Mouse (Mus musculus): ENCODE results near the gene Camsap1. TPM values are rescaled to one million over a fixed set of nuclear protein-coding genes. Genes with fewer than 3 reads are reported as not detected.
A peak's percentile ranks its signal among the peaks of the same experiment; 100 is the strongest.

Camsap1 gene
- polyA plus RNA-seq, 1 experiment = 2.4 TPM

DNA sequence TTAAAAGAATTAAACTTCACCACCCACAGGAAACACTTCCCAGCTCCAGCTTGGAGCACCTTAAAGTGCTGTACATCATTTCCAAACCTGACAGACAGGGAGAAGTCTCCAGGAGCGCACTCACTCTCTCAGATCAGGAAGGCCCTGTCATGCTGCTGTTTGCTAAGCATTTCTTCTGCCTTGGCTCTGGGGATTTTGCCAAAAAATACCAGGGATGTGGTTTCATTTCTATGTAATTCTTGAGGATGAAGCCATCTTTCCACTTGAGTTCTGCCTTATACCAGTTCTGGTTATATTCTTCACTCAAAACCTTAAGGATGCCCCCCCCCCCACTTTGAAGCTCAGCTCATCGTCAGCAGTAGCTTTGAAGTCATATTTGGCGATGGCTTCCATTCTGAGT, 11.7 kb upstream of the Camsap1 start:
- no peaks in the 10 kb centered on the region for H3K4me1 ChIP-seq (ENCODE audit: control insufficient read depth, insufficient read depth, insufficient read length, low read length)
- H3K4me3 ChIP-seq (ENCODE audit: insufficient read depth, low read depth, low read length) = no peak overlapping the region
- H3K27ac ChIP-seq (replicated peaks; ENCODE audit: low read depth, low read length) = no peak overlapping the region

DNA sequence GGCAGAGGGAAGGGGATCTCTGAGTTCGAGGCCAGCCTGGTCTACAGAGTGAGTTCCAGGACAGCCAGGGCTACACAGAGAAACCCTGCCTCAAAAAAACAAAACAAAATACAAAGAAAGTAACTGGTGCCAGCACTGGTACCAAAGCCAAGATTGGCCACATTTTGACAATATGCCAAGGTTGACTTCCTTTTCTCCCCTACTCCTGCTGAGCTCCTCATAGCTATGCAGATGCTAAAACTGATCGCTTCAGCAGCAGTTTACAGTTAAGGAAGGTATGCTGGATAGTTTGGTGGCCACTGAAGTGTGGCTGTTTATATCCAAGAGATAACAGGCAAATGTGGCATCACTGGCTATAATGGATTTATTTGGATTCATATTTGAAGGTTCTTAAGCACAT, 9.2 kb upstream of the Camsap1 start:
- no peak overlapping the region for H3K27ac ChIP-seq (replicated peaks; ENCODE audit: low read depth, low read length)
- H3K4me1 ChIP-seq (ENCODE audit: control insufficient read depth, insufficient read depth, insufficient read length, low read length) = no peaks in the 10 kb centered on the region
- no peak overlapping the region for H3K4me3 ChIP-seq (ENCODE audit: insufficient read depth, low read depth, low read length)

DNA sequence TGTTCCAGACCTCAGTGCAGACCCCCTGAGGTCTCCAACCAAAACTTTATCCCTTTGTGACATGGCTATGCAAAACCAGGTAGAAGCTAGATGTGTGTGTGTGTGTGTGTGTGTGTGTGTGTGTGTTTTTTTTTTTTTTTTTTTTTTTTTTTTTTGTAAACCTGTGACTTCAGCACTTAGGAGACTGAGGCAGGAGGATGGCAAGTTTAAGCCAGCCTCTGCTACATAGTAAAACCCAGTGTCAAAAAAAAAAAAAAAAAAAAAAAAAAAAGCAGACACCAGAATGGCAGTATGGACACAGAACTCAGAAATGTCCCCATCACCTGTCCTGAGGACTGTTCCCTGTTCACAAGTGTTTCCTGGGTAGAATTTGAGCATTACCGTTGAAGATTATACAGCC, 6.6 kb upstream of the Camsap1 start:
- Histone ChIP-seq H3K27ac (replicated peaks; ENCODE audit: low read depth, low read length) (no peak overlapping the region), H3K4me3 (ENCODE audit: insufficient read depth, low read depth, low read length) (no peak overlapping the region), H3K4me1 (ENCODE audit: control insufficient read depth, insufficient read depth, insufficient read length, low read length) (no peaks in the 10 kb centered on the region)

DNA sequence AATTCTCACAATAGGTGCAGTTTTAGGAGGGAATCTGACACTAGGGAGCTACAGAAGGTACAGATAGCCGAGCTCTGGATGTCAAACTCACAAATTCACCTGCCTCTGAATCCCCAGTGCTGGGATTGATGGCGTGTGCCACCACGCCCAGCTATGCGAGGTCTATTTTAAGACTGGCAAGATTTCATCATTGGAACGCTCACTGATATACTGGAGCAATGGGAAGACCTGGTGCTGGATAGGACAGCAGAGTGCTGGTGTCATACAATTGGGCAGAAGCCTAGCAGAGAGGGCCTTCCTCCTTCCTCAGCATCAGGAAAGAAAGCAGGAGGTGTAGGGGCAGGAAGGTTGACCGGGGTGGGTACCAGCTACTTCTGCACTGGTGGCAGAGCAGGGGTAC, 4.7 kb upstream of the Camsap1 start:
- no peak overlapping the region for H3K27ac ChIP-seq (replicated peaks; ENCODE audit: low read depth, low read length)
- no peak overlapping the region for H3K4me3 ChIP-seq (ENCODE audit: insufficient read depth, low read depth, low read length)

DNA sequence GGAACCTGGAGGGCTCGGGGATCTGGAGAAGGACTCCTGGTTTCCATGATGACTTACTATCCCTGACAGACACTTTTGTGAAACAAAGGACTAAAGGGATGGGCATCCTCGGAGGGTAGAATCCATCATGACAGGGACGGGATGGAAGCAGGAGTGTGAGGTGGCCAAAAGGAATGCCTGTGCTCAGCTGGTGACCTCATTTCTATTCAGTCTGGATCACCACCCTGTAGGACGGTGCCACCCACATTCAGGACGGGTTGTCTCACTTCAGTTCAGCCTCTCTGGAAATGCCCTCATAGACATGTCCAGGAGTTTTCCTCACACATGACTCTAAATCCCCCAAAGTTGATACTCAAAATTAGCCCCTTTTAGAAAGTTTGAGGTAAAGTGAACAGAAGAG, 3.5 kb upstream of the Camsap1 start:
- Histone ChIP-seq H3K4me3 (ENCODE audit: insufficient read depth, low read depth, low read length) (no peak overlapping the region), H3K27ac (replicated peaks; ENCODE audit: low read depth, low read length) (no peak overlapping the region)

More for the DNA sequence above, 4.7 kb upstream of the Camsap1 start:
- no peaks in the 10 kb centered on the region for H3K4me1 ChIP-seq (ENCODE audit: control insufficient read depth, insufficient read depth, insufficient read length, low read length)

DNA sequence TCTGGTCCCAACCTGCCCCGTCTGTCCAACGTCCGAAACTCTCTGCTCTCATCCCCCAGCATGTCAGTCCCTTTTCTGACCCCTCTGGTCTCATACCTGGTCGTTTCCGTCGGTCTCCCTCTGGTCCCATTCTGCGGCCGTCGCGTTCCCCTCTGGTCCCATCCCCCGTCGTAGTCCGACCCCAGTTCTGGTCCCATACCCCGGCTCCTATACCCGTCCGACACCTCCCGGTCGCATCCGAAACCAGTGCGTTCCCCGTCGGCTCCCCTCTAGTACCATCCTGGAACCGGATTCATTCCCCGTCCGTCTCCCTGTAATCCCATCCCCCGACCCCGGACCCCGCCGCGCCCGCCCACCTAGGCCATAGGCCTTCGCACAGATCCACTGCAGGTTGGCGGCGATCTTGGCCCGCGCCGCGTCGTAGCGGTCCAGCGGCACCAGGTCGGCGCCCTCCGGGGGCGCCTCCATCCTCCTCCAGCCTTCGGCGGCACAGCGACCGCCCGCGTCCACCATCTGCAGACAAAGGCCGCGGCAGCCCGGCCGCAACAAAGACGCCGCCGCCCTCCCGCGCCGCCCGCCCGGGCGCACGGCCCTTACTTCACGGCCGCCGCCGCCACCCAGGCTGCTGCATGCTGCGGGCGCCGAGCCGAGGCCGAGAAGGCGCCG, 523 bp downstream of the Camsap1 start:
- H3K27ac ChIP-seq (replicated peaks; ENCODE audit: low read depth, low read length) = no peak overlapping the region
- peak overlapping the region; percentile 73 for H3K4me3 ChIP-seq (ENCODE audit: insufficient read depth, low read depth, low read length)

More for the DNA sequence above, 3.5 kb upstream of the Camsap1 start:
- H3K4me1 ChIP-seq (ENCODE audit: control insufficient read depth, insufficient read depth, insufficient read length, low read length) = peaks cover 5% of the 10 kb centered on the region

DNA sequence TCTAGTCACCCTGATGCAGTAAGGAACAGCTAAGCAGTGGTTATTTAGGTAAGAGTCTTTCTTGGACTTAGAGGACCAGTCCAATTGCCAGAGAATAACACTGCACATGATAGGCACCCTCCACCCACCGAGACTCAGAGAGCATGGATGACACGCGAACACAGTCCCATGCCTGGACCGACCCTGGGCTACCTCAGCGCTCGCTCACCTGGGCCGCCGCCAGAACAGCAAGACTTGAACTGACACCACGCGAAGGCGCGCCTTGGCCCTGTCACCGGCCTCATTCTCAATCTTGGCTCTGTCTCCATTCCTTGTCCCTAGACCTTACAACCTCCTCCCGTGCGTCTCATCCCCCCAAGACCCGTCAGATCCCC, 1.0 kb downstream of the Camsap1 start:
- Histone ChIP-seq H3K4me3 (ENCODE audit: insufficient read depth, low read depth, low read length) (peak overlapping the region; percentile 73), H3K4me1 (ENCODE audit: control insufficient read depth, insufficient read depth, insufficient read length, low read length) (peaks cover 10% of the 10 kb centered on the region), H3K27ac (replicated peaks; ENCODE audit: low read depth, low read length) (no peak overlapping the region)

More for the DNA sequence above, 523 bp downstream of the Camsap1 start:
- H3K4me1 ChIP-seq (ENCODE audit: control insufficient read depth, insufficient read depth, insufficient read length, low read length) = peaks cover 10% of the 10 kb centered on the region

DNA sequence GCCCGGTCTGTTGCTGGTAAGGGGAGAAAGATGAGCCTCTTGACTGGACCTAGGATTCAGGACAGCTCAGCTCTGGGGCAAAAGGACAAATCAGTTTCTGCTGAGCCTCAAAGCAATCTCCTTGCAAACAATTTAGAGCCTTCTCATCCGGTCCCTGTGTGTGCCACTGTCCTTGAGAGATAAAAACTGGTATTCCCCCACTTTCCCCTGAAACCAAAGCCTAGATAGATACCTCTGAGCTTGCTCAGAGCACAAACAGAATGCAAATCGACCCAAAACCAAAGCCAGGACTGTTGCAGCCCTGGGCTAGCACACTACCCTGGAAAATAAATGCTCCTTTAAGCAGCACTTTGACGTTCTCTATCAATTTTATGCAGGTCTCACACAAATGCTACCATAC, 4.1 kb downstream of the Camsap1 start:
- Histone ChIP-seq H3K4me1 (ENCODE audit: control insufficient read depth, insufficient read depth, insufficient read length, low read length) (peaks cover 10% of the 10 kb centered on the region), H3K27ac (replicated peaks; ENCODE audit: low read depth, low read length) (no peak overlapping the region)

DNA sequence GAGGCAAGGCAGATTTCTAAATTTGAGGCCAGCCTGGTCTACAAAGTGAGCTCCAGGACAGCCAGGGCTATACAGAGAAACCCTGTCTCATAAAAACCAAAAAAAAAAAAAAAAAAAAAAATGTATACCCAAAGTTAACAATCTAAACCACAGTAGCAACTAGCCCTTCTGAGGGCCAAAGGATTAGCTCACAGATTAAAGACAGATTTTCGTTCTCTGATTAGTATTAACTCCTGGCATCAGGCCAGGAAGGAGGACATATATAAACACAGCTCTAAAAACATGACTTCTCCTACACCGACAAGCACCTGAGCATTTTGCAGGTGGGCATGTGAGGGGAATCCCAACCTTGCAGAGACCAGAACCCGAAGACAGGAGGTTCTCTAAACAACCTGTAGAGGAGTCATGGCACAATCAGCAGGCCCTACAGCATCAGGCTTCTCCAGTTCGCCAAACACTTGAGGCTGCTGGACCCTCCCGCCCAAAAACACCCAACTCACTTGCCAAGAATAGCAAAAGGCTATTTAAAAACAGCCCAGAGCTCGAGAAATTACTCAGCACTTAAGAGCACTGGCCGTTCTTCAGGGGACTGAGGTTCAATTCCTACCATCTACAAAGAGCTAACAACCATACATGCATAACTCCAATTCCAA, 5.4 kb downstream of the Camsap1 start:
- Histone ChIP-seq H3K4me1 (ENCODE audit: control insufficient read depth, insufficient read depth, insufficient read length, low read length) (peaks cover 10% of the 10 kb centered on the region), H3K27ac (replicated peaks; ENCODE audit: low read depth, low read length) (no peak overlapping the region), H3K4me3 (ENCODE audit: insufficient read depth, low read depth, low read length) (no peak overlapping the region)

More for the DNA sequence above, 4.1 kb downstream of the Camsap1 start:
- H3K4me3 ChIP-seq (ENCODE audit: insufficient read depth, low read depth, low read length) = no peak overlapping the region

DNA sequence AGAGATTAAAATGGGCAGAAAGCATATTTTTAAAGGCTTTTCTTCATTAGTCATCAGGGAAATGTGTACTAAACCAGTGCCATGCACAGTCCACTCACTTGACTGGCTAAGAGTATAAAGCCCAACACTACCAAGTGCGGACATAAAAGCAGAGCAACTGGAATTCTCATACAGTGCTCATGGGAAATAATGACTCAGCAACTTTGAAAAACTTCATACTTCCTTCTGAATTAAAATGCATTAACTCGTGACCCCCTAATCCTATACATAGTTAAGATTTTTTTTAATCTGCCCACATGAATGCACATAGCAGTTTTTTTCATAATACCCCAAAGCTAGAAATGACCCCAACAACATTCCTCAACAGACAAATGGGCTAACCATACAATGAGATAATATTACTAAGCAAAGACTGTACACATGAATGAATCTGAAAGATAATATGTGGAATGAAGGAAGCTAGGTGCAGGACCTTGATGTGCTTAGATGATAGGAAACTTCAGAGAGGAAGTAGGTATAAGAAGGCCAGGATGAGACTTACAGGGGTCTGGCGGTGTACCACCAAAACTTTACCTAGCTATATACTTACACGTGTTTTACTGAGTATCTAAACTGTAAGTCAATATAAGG, 7.8 kb downstream of the Camsap1 start:
- Histone ChIP-seq H3K4me1 (ENCODE audit: control insufficient read depth, insufficient read depth, insufficient read length, low read length) (peaks cover 10% of the 10 kb centered on the region), H3K4me3 (ENCODE audit: insufficient read depth, low read depth, low read length) (no peak overlapping the region), H3K27ac (replicated peaks; ENCODE audit: low read depth, low read length) (no peak overlapping the region)

DNA sequence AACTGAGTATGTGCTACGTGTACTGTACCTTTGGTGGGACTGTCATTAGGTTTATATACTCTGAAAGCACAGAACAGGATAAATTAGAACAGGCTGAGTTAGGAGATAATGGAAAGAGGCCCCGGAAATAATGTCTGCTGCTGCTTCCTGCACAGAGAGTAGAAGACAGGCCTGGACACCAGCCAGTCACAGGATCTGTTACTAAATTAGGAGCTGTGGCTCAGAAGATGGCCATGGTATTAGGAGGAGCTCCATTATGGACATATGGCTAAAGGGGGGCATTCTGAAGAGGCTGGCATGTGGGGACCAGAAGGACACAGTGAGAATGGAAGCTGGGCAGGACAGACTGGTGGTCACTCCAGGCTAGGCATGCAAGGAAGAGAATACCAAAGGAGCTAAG, 12.7 kb downstream of the Camsap1 start:
- Histone ChIP-seq H3K4me1 (ENCODE audit: control insufficient read depth, insufficient read depth, insufficient read length, low read length) (peaks cover 5% of the 10 kb centered on the region), H3K4me3 (ENCODE audit: insufficient read depth, low read depth, low read length) (no peak overlapping the region), H3K27ac (replicated peaks; ENCODE audit: low read depth, low read length) (no peak overlapping the region)

DNA sequence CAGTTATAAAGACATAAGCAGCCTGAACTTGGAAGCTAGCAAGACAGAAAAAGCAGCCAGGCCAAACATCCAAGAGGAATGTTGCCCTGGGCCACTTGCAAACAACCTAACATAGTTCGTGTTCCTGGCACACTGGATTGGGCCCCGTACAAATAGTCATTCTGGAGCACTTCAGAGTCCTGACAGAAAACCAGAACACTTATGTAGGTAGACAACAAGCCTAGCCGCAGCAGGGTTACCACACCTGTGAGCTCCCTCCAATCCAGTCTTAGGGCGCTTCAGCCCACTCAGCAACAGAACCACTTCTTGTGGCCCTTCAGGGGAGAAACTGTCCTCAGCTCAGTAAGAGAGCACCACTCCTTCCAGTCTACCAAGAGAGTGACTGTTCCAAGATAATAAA, 13.8 kb downstream of the Camsap1 start:
- H3K4me1 ChIP-seq (ENCODE audit: control insufficient read depth, insufficient read depth, insufficient read length, low read length) = peaks cover 5% of the 10 kb centered on the region
- H3K4me3 ChIP-seq (ENCODE audit: insufficient read depth, low read depth, low read length) = no peak overlapping the region
- H3K27ac ChIP-seq (replicated peaks; ENCODE audit: low read depth, low read length) = no peak overlapping the region

DNA sequence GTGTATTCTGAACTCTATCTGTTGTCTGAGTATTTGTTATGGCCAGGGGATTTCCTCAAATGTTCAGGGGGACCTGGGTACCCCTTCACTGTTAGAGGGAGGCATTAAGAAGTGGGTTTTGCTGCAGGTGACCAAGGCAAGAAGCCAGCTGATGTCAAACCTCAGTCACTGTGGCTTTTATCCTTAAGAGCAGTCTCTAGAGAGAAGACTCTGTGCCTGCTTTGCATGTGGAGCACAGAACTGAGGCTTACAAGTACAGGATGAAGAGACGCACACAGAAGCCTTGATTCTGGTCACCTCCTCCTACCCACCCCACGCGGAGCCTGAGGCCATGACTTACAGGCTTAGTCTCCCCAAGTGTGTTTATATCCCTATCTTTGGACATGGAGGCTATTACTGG, 33.8 kb downstream of the Camsap1 start:
- Histone ChIP-seq H3K4me1 (ENCODE audit: control insufficient read depth, insufficient read depth, insufficient read length, low read length) (no peaks in the 10 kb centered on the region), H3K27ac (replicated peaks; ENCODE audit: low read depth, low read length) (no peak overlapping the region), H3K4me3 (ENCODE audit: insufficient read depth, low read depth, low read length) (no peak overlapping the region)

DNA sequence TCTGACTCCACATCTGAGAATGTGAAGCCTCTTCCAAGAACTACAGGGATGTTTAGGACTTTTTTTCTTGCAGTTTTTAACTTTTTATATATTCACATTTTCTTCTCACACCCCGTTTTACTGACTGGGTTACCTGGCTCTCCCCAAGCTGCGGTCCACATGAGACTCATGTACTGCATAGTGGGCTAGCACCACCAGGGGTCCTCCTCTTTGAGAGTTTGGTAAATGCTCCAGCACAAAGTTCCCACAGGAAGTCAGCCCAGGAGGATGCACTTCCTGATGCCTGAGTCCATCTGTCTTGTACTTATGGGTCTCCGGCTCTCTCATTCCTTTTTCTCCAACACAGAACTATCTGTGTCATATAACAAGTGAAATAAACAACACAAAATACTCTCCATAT, 35.1 kb downstream of the Camsap1 start:
- Histone ChIP-seq H3K4me3 (ENCODE audit: insufficient read depth, low read depth, low read length) (no peak overlapping the region), H3K4me1 (ENCODE audit: control insufficient read depth, insufficient read depth, insufficient read length, low read length) (no peaks in the 10 kb centered on the region), H3K27ac (replicated peaks; ENCODE audit: low read depth, low read length) (no peak overlapping the region)

DNA sequence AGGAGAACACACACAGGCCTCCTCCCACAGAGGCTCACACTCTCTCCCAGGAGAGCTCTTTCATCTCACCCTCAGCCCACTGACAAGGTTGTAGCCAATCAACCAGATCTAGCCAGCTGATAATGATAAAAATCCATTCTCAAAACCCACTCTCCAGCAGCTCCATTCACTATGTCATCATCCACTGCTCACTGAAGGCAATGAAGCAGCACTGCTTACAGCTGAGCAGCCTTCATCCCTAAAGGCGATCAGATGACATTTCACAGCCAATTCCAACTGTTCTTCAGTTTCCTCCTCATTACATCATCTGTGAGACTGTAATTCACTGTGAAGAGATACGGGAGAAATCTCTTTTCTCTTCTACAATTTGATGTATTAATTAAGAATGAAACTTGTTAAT, 39.3 kb downstream of the Camsap1 start:
- no peak overlapping the region for H3K27ac ChIP-seq (replicated peaks; ENCODE audit: low read depth, low read length)
- no peaks in the 10 kb centered on the region for H3K4me1 ChIP-seq (ENCODE audit: control insufficient read depth, insufficient read depth, insufficient read length, low read length)
- no peak overlapping the region for H3K4me3 ChIP-seq (ENCODE audit: insufficient read depth, low read depth, low read length)

DNA sequence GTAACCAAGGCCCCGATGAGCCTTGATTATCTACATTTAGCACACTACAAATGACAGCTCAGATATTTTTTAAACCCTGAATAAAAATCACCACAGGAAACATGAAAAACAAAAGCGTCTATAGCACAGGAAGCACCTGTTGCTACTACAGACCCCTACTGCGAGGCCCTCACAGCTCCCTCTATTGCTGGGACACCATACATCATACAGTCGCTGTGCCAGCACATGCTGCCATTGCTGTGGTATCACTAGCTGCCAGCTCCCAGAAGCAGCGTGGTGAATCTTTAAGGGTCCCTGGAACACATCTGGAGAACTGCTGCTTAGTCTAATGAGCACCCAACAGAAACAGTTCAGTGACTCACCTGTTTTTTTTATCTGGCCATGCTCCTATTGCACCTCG, 42.6 kb downstream of the Camsap1 start:
- H3K4me3 ChIP-seq (ENCODE audit: insufficient read depth, low read depth, low read length) = no peak overlapping the region
- H3K27ac ChIP-seq (replicated peaks; ENCODE audit: low read depth, low read length) = no peak overlapping the region
- H3K4me1 ChIP-seq (ENCODE audit: control insufficient read depth, insufficient read depth, insufficient read length, low read length) = no peaks in the 10 kb centered on the region
